Mouse (Mus musculus) heart, embryonic 14.5 days (tissue): Measurements from ENCODE around the gene Fggy. TPM values are rescaled to one million over a fixed set of nuclear protein-coding genes. Genes with fewer than 3 reads are reported as not detected.

Experiments used
- ATAC-seq: fragments of 200-750 bp; cut with Nextera tagmentation; 2 replicates; pipeline ENCODE4 v1.8.0; 2017; ENCODE audit warnings: low read depth, moderate TSS enrichment; ENCODE audit not compliant: insufficient number of reproducible peaks, insufficient read depth, low FRiP score
- H3K27ac ChIP-seq, 2 experiments: fragments of 200-500 bp in 1 of 2; fragments of 300-500 bp in 1 of 2; sonication (generic) in 1 of 2; replicated peaks in 1 of 2; 2 replicates each; pipeline ENCODE4 v1.5.1; 2012 to 2014; ENCODE audit warnings: low read depth in 2 of 2, low read length in 2 of 2, control low read depth in 1 of 2, mild to moderate bottlenecking in 1 of 2, mixed read lengths in 1 of 2; ENCODE audit not compliant: control insufficient read depth in 1 of 2, insufficient read depth in 1 of 2
- H3K27me3 ChIP-seq: fragments of 300-500 bp; sonication (generic); 2 replicates; pipeline ENCODE4 v1.6.1; 2014; ENCODE audit warnings: mild to moderate bottlenecking, low read length, control low read depth; ENCODE audit not compliant: control insufficient read depth, insufficient read depth
- H3K36me3 ChIP-seq: fragments of 300-500 bp; sonication (generic); 2 replicates; pipeline ENCODE4 v1.6.1; 2014; ENCODE audit warnings: mild to moderate bottlenecking, control low read depth, low read length, mixed read lengths; ENCODE audit not compliant: control insufficient read depth, insufficient read depth
- H3K4me1 ChIP-seq, 2 experiments: fragments of 200-500 bp in 1 of 2; fragments of 300-500 bp in 1 of 2; sonication (generic) in 1 of 2; 2 replicates each; pipeline ENCODE4 v1.6.1; 2012 to 2014; ENCODE audit warnings: low read length in 2 of 2, control low read depth in 1 of 2, mixed read lengths in 1 of 2; ENCODE audit not compliant: control insufficient read depth in 2 of 2, insufficient read depth in 2 of 2
- H3K4me2 ChIP-seq: fragments of 300-500 bp; sonication (generic); 2 replicates; pipeline ENCODE4 v1.6.1; 2014; ENCODE audit warnings: mild to moderate bottlenecking, low read length
- H3K4me3 ChIP-seq, 2 experiments: fragments of 200-500 bp in 1 of 2; fragments of 300-500 bp in 1 of 2; sonication (generic) in 1 of 2; 2 replicates each; pipeline ENCODE4 v1.5.1; 2012 to 2014; ENCODE audit warnings: low read length in 2 of 2, mild to moderate bottlenecking in 2 of 2, control low read depth in 1 of 2, low read depth in 1 of 2, moderate library complexity in 1 of 2; ENCODE audit not compliant: control insufficient read depth in 1 of 2, insufficient read depth in 1 of 2
- H3K9ac ChIP-seq: fragments of 300-500 bp; sonication (generic); 2 replicates; pipeline ENCODE4 v1.6.1; 2014; ENCODE audit warnings: mild to moderate bottlenecking, low read length
- H3K9me3 ChIP-seq: fragments of 300-500 bp; sonication (generic); 2 replicates; pipeline ENCODE4 v1.6.1; 2016; ENCODE audit warnings: low read length, control low read depth; ENCODE audit not compliant: control insufficient read depth
- WGBS: fragments of 180-500 bp; shearing (Covaris S2); extraction: QIAGEN DNeasy Blood & Tissue Kit; methylation state at CpG from one replicate; pipeline ENCODE4 v1.1.7; 2014; 5-methylcytosine and 5-hydroxymethylcytosine counted together
- polyA plus RNA-seq: library from polyadenylated mRNA; unstranded; fragments of >200 nt; fragmentation: Nextera tagmentation; extraction: Ambion mirVana; gene quantifications from 2 replicates; pipeline ENCODE4 v1.2.1, GENCODE M21; 2014

Fggy gene
- polyA plus RNA-seq, 1 experiment from 2014 or later: 4.4 TPM

DNA sequence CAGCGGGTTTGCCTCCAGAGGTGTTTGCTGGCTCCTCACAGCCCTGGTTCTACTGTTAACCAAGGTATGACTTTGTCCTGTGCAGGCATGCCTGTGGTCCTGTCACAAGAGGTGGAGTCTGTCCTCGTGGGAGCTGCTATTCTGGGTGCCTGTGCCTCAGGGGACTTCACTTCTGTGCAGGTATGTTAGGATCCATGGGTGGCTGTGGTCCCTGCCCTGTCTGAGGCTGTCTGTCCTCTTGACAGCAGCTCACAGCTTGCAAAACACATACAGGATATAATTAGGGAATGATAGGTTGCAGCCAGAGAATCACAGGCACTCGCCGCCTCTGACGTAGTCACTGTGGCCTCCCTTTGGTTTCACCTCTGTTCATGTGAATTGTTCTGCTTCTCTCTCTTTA lies 292.2 kb downstream of the Fggy start:
- H3K9ac ChIP-seq: no peak overlapping the region
- no peak overlapping the region for H3K27ac ChIP-seq
- no peaks in the 10 kb centered on the region for H3K36me3 ChIP-seq
- H3K27me3 ChIP-seq: no peaks in the 10 kb centered on the region
- no peaks in the 10 kb centered on the region for H3K9me3 ChIP-seq
- H3K4me3 ChIP-seq: no peak overlapping the region
- WGBS: 60% methylated on average over 5 of the region's 5 CpGs
- H3K4me1 ChIP-seq: peaks cover 7 to 12% of the 10 kb centered on the region in 2 experiments; a peak in 3 of 4 replicates
- no peak for ATAC-seq
- no peak overlapping the region for H3K4me2 ChIP-seq

DNA sequence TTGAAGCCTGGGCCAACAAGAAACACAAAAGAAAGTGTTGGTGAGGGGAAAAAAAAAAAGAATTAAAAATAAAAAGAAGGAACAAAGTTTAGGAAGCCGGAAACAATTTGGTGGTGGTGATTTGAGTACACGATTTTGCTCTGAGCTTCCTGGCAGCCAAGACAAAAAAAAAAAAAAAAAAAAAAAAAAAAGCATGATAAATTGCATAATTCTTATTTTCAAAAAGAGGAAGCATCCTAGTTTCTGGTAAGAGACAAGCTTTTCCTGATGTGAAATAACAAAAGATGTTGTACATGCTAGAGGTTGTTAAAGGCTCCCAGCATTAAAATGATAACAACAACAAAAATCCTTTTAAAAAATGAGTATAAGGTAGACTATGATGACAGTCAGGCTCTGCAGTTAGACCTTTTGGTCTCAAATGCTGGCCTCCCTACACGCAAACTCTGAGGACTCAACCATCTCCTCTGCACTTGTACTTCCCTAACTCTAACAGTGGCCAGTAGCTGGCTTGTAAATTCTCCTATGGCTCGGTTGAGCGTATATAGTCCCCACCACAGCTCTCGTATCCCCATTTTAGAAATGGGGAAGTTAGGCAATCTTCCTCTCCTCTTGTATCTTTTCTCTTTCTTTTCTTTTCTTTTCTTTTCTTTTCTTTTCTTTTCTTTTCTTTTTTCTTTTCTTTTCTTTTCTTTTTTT lies 292.9 kb downstream of the Fggy start:
- Histone ChIP-seq H3K4me1 (peaks cover 7 to 12% of the 10 kb centered on the region in 2 experiments; a peak in 3 of 4 replicates), H3K27ac (no peak overlapping the region), H3K4me3 (no peak overlapping the region), H3K9me3 (no peaks in the 10 kb centered on the region), H3K9ac (no peak overlapping the region), H3K4me2 (no peak overlapping the region), H3K27me3 (no peaks in the 10 kb centered on the region), H3K36me3 (no peaks in the 10 kb centered on the region)
- no peak for ATAC-seq
- 87% methylated on average over 6 of the region's 6 CpGs for WGBS

DNA sequence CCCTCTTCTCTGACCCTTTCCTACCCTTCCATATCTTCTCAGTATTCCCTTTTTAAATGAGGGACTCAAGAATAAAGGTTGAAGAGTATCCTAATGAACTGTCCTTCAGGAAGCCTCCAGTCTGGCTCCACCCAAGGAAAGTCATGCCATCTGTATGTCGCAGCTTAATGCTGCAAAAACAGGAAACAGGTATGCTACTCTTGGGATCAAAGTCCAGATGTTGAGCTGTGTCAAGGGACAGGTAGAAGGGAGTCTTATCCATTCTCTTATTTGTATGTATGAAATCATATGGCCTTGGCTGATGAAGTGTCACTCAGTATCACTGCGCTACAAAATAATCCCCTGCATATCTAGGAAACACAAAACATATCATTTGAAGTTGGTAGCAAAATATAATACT lies 294.9 kb downstream of the Fggy start:
- Histone ChIP-seq H3K27me3 (no peaks in the 10 kb centered on the region), H3K9ac (no peak overlapping the region), H3K9me3 (no peaks in the 10 kb centered on the region), H3K27ac (no peak overlapping the region), H3K4me3 (no peak overlapping the region), H3K36me3 (no peaks in the 10 kb centered on the region), H3K4me2 (no peak overlapping the region), H3K4me1 (peaks cover 0 to 2% of the 10 kb centered on the region in 2 experiments; a peak in 1 of 4 replicates)
- 85% methylated on average over 2 of the region's 2 CpGs for WGBS
- no peak for ATAC-seq

DNA sequence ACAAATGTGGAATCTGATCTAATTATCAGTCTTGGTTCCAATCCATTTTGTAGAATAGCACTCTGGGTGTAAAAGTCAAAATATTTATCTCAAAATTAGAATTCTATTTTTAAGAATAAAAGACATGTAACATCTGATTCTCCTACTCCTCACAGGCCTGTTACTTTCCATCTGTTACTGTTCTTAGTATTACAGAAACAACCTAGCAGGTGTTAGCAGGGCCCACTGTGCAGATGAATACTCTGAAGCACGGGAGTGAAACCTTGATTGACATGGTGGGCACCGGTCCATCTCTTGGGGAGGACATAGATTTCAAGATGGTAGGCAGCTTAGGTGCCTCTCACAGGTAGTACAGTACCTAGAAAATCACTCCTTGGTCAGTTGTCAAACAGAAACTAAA lies 298.7 kb downstream of the Fggy start:
- no peak for ATAC-seq
- no peaks in the 10 kb centered on the region for H3K36me3 ChIP-seq
- no peak overlapping the region for H3K4me3 ChIP-seq
- no peak overlapping the region for H3K9ac ChIP-seq
- H3K9me3 ChIP-seq: no peaks in the 10 kb centered on the region
- H3K4me2 ChIP-seq: no peak overlapping the region
- H3K4me1 ChIP-seq: no peaks in the 10 kb centered on the region
- H3K27me3 ChIP-seq: no peaks in the 10 kb centered on the region
- H3K27ac ChIP-seq: no peak overlapping the region
- 82% methylated on average over 2 of the region's 2 CpGs for WGBS

DNA sequence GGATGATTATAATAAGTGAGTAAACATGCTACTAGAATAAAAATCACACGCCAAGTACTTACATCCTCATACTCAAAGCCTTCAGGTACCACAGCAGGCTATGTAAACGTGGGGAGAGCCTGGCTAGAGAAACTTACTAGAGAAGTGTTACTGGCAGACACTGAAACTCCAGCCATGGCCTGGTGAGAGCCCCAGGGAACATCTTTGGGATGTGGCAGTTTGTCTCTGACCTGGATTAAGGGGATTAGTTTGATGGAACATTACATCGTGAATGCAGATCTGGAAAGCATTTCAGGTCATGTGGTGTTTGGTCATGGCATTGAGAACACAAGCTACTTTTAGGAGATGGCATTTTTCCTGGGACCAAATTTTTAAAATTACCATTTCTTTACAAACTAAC lies 303.3 kb downstream of the Fggy start:
- no peak overlapping the region for H3K9ac ChIP-seq
- WGBS: 46% methylated on average over 3 of the region's 3 CpGs
- no peak overlapping the region for H3K4me2 ChIP-seq
- H3K9me3 ChIP-seq: no peaks in the 10 kb centered on the region
- no peak overlapping the region for H3K27ac ChIP-seq
- no peaks in the 10 kb centered on the region for H3K27me3 ChIP-seq
- no peak for ATAC-seq
- H3K4me3 ChIP-seq: no peak overlapping the region
- no peaks in the 10 kb centered on the region for H3K36me3 ChIP-seq
- peaks cover 6 to 13% of the 10 kb centered on the region in 2 experiments for H3K4me1 ChIP-seq

DNA sequence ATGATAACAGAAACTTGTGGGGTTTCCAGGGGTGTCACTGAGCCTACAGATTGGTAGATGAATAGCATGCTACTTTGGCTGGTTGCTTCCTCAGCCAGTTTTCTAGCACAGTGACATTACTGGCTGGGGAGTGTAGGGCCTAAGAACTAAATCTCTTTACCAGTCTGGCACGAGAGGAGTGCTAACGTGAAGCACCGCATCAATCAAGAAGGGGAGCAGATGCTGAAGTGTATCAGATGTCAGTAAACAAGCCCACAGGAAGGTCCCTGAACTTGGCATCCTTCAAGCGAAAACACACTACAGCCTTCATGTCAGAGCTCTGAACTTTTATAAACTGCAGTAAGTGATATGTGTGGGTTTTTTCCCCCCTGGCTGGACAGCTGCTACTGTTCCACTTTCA lies 303.8 kb downstream of the Fggy start:
- 47% methylated on average over 4 of the region's 4 CpGs for WGBS
- H3K4me1 ChIP-seq: peaks cover 6 to 13% of the 10 kb centered on the region in 2 experiments
- no peak overlapping the region for H3K4me2 ChIP-seq
- H3K27me3 ChIP-seq: no peaks in the 10 kb centered on the region
- H3K9ac ChIP-seq: no peak overlapping the region
- ATAC-seq: no peak
- no peak overlapping the region for H3K27ac ChIP-seq
- no peaks in the 10 kb centered on the region for H3K9me3 ChIP-seq
- H3K4me3 ChIP-seq: no peak overlapping the region
- H3K36me3 ChIP-seq: no peaks in the 10 kb centered on the region

DNA sequence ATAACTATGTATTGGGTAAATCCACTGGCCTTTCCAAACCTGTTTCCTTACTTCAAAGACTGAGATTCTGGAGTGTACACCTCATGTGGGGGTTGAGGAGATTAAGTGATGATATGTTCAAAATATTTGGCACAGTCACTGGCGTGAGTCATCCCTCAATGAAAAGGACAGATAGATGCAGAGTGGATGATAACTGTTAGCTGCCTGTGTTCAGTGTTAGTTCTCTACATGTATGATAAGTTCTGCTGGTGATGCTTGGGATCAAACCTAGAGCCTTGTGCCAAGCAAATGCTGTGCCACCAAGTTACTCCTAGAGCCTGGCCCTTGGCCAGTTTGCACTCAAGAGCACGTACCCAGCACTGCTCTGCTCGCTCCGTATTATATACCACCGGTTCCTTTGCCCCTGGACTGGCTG lies 304.4 kb downstream of the Fggy start:
- WGBS: 58% methylated on average over 5 of the region's 5 CpGs
- ATAC-seq: no peak
- no peaks in the 10 kb centered on the region for H3K27me3 ChIP-seq
- H3K4me2 ChIP-seq: no peak overlapping the region
- H3K4me3 ChIP-seq: no peak overlapping the region
- H3K36me3 ChIP-seq: no peaks in the 10 kb centered on the region
- H3K4me1 ChIP-seq: peaks cover 6 to 13% of the 10 kb centered on the region in 2 experiments
- H3K9ac ChIP-seq: no peak overlapping the region
- H3K9me3 ChIP-seq: no peaks in the 10 kb centered on the region
- no peak overlapping the region for H3K27ac ChIP-seq

DNA sequence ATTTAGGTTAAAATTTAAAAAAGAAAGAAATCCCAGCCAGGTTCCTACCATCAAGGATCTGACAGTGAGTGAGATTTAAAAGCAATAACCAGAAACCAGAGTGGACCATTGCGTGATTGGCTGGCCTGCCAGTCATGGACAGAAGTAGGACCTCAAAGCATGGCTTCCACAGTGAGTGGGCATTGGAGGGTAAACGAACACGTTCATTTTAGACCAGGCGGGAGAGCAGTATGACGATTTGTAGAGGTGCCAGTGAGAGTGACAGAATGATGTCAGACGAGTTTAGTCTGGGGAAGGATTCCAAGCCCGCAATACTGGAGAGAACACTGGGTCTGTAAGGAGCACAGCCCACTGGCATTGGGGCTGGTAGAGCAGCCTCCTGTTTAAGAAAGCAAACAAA lies 305.0 kb downstream of the Fggy start:
- ATAC-seq: no peak
- Histone ChIP-seq H3K9me3 (no peaks in the 10 kb centered on the region), H3K4me3 (no peak overlapping the region), H3K27me3 (no peaks in the 10 kb centered on the region), H3K4me2 (no peak overlapping the region), H3K27ac (no peak overlapping the region), H3K36me3 (no peaks in the 10 kb centered on the region), H3K9ac (no peak overlapping the region), H3K4me1 (peaks cover 6 to 13% of the 10 kb centered on the region in 2 experiments)
- 55% methylated on average over 7 of the region's 7 CpGs for WGBS
